Mouse (Mus musculus): ENCODE data around the gene Mmp3. TPM values are rescaled to one million over a fixed set of nuclear protein-coding genes. Genes with fewer than 3 reads are reported as not detected.

Gene Mmp3
- not detected in 2 replicates for total RNA-seq (2023)

DNA sequence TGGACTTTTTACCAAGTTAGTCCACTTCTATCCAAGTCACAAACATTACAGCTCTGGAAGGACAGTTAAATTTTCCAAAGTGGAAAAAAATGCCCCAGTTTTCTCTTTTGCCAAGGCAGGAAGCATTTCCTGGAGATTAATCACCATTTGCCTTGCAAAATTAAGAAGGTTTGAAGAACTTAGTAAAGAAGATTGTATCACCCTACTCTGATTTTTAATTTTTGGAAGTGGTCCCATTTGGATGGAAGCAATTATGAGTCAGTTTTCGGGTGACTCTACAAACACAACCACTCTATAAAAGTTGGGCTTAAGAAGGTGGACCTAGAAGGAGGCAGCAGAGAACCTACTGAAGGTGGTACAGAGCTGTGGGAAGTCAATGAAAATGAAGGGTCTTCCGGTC is at the start of gene Mmp3:
TSS of gene Mmp3 (plus strand) at position 301 of the 400 bp plus-strand sequence.

DNA sequence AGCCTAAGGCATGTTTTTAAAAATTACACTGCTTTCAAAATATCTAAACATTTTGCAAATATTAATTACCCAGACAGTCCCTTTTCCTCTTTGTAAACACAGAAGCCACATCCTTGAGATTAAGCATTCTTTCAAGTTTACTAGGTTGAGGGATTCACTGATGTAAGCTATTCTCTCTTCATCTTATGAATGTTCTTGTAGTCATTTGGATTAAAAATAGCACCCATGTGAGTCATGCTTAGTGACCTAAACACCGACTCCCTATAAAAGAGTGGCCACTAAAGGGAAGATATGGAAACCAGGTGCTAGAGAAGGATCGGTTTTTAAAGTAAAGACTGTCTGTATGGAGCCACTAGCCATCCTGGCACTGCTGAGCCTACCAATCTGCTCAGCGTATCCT is 56.4 kb downstream of the Mmp3 start, which contains the start of gene Mmp10:
TSS of gene Mmp10 (plus strand) at position 302 of the 400 bp plus-strand sequence.

Other genes with a start within 250 kb of the Mmp3 start
- gene Mmp13, start 173.3 kb upstream of the Mmp3 start, total RNA-seq (2023), result 0.23 TPM in 1 of 2 replicates, not detected in the other
- gene Mmp12, start 101.4 kb upstream of the Mmp3 start, total RNA-seq (2023), result not detected in 2 replicates
- not detected in 2 replicates for gene Mmp1b, start 57.8 kb upstream of the Mmp3 start, total RNA-seq (2023)
- gene Mmp10, start 56.5 kb downstream of the Mmp3 start, total RNA-seq (2023), result not detected in 2 replicates
- 1,157 and 1,296 TPM in 2 replicates for gene Mmp8, start 112.6 kb downstream of the Mmp3 start, total RNA-seq (2023)
- 4.6 and 5.1 TPM in 2 replicates for gene Mmp27, start 125.6 kb downstream of the Mmp3 start, total RNA-seq (2023)
- gene Mmp20, start 182.4 kb downstream of the Mmp3 start, total RNA-seq (2023), result not detected in 2 replicates
- not detected in 2 replicates for gene Mmp7, start 246.3 kb downstream of the Mmp3 start, total RNA-seq (2023)

Data from neutrophil, adult 65 days (primary cell).